16 mouse cellular contexts compared by ENCODE assay signal in genomic region chr6:74604916-74605315, GRCm38 (mm10).
"Had no signal": no experiment of that assay in that cellular context is flagged by ENCODE, and none has a peak within 500 bp of the region (broad histone marks: within the 10 kb centered on the region; RNA-seq: fewer than 3 reads in every experiment).

No protein-coding gene starts in this region.

- H3K4me1 ChIP-seq: neural tube, embryonic 12.5 days; neural tube, embryonic 13.5 days; neural tube, embryonic 15.5 days; stomach, embryonic 15.5 days had no signal

- H3K4me3 ChIP-seq: neural tube, embryonic 12.5 days; neural tube, embryonic 13.5 days; neural tube, embryonic 15.5 days; stomach, embryonic 15.5 days had no signal

- H3K27ac ChIP-seq: neural tube, embryonic 12.5 days; neural tube, embryonic 13.5 days; neural tube, embryonic 15.5 days; stomach, embryonic 15.5 days; stomach, postnatal 0 days had no signal

- DNase-seq: retina, postnatal 1 day; right cerebral cortex, adult 18-20 months; right cerebral cortex, postnatal 14 days; right cerebral cortex, postnatal 25 days; right cerebral cortex, postnatal 4 days; thymus, adult 18-20 months; thymus, adult 2 months; thymus, postnatal 14 days; thymus, postnatal 25 days; thymus, postnatal 36 days; thymus, postnatal 4 days had no signal

- H3K9ac ChIP-seq: neural tube, embryonic 12.5 days; neural tube, embryonic 13.5 days; neural tube, embryonic 15.5 days; stomach, embryonic 15.5 days had no signal

- H3K9me3 ChIP-seq: neural tube, embryonic 12.5 days; neural tube, embryonic 13.5 days; neural tube, embryonic 15.5 days; stomach, embryonic 15.5 days had no signal

- H3K27me3 ChIP-seq: neural tube, embryonic 12.5 days; neural tube, embryonic 13.5 days; neural tube, embryonic 15.5 days; stomach, embryonic 15.5 days had no signal

- H3K36me3 ChIP-seq: neural tube, embryonic 12.5 days; neural tube, embryonic 13.5 days; neural tube, embryonic 15.5 days; stomach, embryonic 15.5 days had no signal
